Mouse (Mus musculus) cerebellum, adult 2 months (tissue): ENCODE measurements around the gene Abca8a. TPM values are rescaled to one million over a fixed set of nuclear protein-coding genes. Genes with fewer than 3 reads are reported as not detected.

Experiments
- DNase-seq, 2 experiments: peaks; one replicate each; pipeline ENCODE4 v3.0.0; 2021
- H3K27ac ChIP-seq: fragments of 200-500 bp; 2 replicates; pipeline ENCODE4 v1.5.1; 2012; ENCODE audit warnings: low read length, control low read depth, inconsistent platforms; ENCODE audit not compliant: insufficient read depth
- H3K27me3 ChIP-seq: fragments of 200-500 bp; 2 replicates; pipeline ENCODE4 v1.6.1; 2012; ENCODE audit warnings: inconsistent platforms, mild to moderate bottlenecking, low read length, moderate library complexity; ENCODE audit not compliant: control insufficient read depth, insufficient read depth
- H3K4me1 ChIP-seq: fragments of 200-500 bp; 2 replicates; pipeline ENCODE4 v1.6.1; 2011; ENCODE audit warnings: low read length; ENCODE audit not compliant: control insufficient read depth, insufficient read depth
- H3K4me3 ChIP-seq: fragments of 200-500 bp; replicated peaks from 2 replicates; pipeline ENCODE3; 2011; ENCODE audit warnings: mild to moderate bottlenecking, low read depth, low read length, control low read depth; ENCODE audit not compliant: insufficient read depth
- CTCF ChIP-seq: fragments of 200-500 bp; IDR thresholded peaks from 2 replicates; pipeline ENCODE4 v1.5.1; 2011; ENCODE audit warnings: low read depth, mild to moderate bottlenecking, control low read depth, low read length, moderate library complexity, borderline replicate concordance; ENCODE audit not compliant: insufficient read depth
- POLR2A ChIP-seq: fragments of 200-500 bp; IDR thresholded peaks from 2 replicates; pipeline ENCODE4 v1.6.1; 2011; ENCODE audit warnings: low read length, control low read depth, borderline replicate concordance; ENCODE audit not compliant: insufficient read depth
- WGBS: fragments of 180-500 bp; shearing (Covaris S2); methylation state at CpG from one replicate; pipeline ENCODE4 v1.1.7; 2018; 5-methylcytosine and 5-hydroxymethylcytosine counted together
- polyA plus RNA-seq: library from polyadenylated mRNA; depleted of rRNA; stranded (reverse); fragments of >200 nt; gene quantifications from 2 replicates; pipeline ENCODE4 v1.2.3, GENCODE M21; 2012; rRNA removed

Abca8a gene
- 5.3 and 6.0 TPM in 2 replicates for polyA plus RNA-seq

GRCm38 (mm10) chr11:110095858-110096257 is at the start of gene Abca8a:
Gene Abca8a, minus strand, starts transcription at chr11:110095978.
- no peak within 1 kb of the TSS for H3K4me3 ChIP-seq
- H3K4me1 ChIP-seq: no peaks in the 10 kb centered on the region; the same call in 1 of the 2 replicates
- WGBS: 43% methylated on average over 5 of the region's 5 CpGs
- no peak for DNase-seq
- no peak within 1 kb of the TSS for H3K27ac ChIP-seq
- TF ChIP-seq POLR2A (no peak), CTCF (no peak)
- H3K27me3 ChIP-seq: no peaks in the 10 kb centered on the region

- no peak overlapping the region for H3K27ac ChIP-seq
- no peaks in the 10 kb centered on the region for H3K27me3 ChIP-seq
- no peaks in the 10 kb centered on the region for H3K4me1 ChIP-seq
- WGBS: 15% methylated on average over 11 of the region's 11 CpGs
- peak; percentile 14 to 50 for DNase-seq
- TF ChIP-seq CTCF (no peak), POLR2A (no peak)
- H3K4me3 ChIP-seq: no peak overlapping the region
These were observed 49.6 kb upstream of the Abca8a start for GRCm38 (mm10) chr11:110145421-110145820.

- 95% methylated on average over 5 of the region's 5 CpGs for WGBS
- no peak for DNase-seq
- Histone ChIP-seq H3K27me3 (no peaks in the 10 kb centered on the region), H3K4me3 (no peak overlapping the region), H3K27ac (no peak overlapping the region), H3K4me1 (no peaks in the 10 kb centered on the region)
- TF ChIP-seq POLR2A: no peak
- no peak for TF ChIP-seq CTCF
These were observed 35.0 kb upstream of the Abca8a start for GRCm38 (mm10) chr11:110130760-110131159.

DNA sequence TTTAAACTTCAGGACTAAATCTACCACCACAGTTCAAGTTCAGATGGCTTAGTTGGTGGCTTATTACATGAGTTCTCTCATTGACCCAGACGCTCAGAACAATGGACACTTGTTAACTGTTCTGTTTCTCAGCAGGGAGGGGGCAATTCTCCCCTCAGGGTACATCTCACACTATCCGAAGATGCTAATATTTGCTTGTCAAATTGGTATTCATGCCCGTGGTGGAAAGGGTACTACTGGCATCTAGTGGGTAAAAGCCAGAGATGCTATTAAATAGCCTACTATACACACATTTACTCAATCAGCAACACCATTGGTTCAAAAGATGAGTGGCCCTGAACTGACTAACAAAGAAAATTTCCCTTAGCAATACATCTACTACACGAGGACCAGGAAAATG is 15.4 kb upstream of the Abca8a start:
- Histone ChIP-seq H3K27me3 (no peaks in the 10 kb centered on the region), H3K4me1 (no peaks in the 10 kb centered on the region), H3K4me3 (no peak overlapping the region), H3K27ac (no peak overlapping the region)
- DNase-seq: peak in 1 of 2 experiments; percentile 8
- WGBS: 28% methylated on average over 4 of the region's 4 CpGs
- TF ChIP-seq CTCF (peak; percentile 31; the same call in 1 of the 2 replicates), POLR2A (no peak)

DNA sequence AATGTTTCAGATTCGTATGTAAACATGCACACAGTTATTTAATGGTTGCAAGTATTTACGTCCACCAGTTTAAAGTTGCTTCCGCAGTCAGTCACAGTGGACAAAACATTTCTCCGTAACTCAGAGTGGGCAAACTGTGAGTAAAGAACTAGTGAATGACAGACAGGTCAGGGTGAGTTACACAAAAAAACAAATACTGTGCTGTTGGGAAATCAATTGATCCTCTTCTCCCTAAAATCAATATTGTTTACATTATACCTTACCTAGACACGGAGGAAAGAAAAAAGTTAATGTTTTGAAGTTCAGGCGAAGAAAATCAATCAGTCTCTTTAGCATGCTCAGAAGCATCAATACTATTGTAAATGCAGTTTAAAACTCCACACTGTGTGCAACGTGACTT is 5.7 kb upstream of the Abca8a start:
- TF ChIP-seq CTCF (no peak), POLR2A (no peak)
- WGBS: 89% methylated on average over 7 of the region's 7 CpGs
- Histone ChIP-seq H3K4me3 (no peak overlapping the region), H3K27me3 (no peaks in the 10 kb centered on the region), H3K4me1 (no peaks in the 10 kb centered on the region), H3K27ac (no peak overlapping the region)
- no peak for DNase-seq

- 38% methylated on average over 4 of the region's 4 CpGs for WGBS
These were observed 3.1 kb upstream of the Abca8a start for GRCm38 (mm10) chr11:110098901-110099300.

GRCm38 (mm10) chr11:110097465-110097864 is 1.7 kb upstream of the Abca8a start:
- no peak overlapping the region for H3K4me3 ChIP-seq
- H3K27ac ChIP-seq: no peak overlapping the region
- 81% methylated on average over 6 of the region's 6 CpGs for WGBS
- TF ChIP-seq POLR2A: no peak
- TF ChIP-seq CTCF: no peak
- H3K4me1 ChIP-seq: no peaks in the 10 kb centered on the region; the same call in 1 of the 2 replicates
- DNase-seq: no peak
- no peaks in the 10 kb centered on the region for H3K27me3 ChIP-seq

More at GRCm38 (mm10) chr11:110098901-110099300, 3.1 kb upstream of the Abca8a start:
- Histone ChIP-seq H3K27me3 (no peaks in the 10 kb centered on the region), H3K4me1 (no peaks in the 10 kb centered on the region; the same call in 1 of the 2 replicates), H3K4me3 (no peak overlapping the region), H3K27ac (no peak overlapping the region)
- TF ChIP-seq CTCF (no peak), POLR2A (no peak)
- DNase-seq: no peak

DNA sequence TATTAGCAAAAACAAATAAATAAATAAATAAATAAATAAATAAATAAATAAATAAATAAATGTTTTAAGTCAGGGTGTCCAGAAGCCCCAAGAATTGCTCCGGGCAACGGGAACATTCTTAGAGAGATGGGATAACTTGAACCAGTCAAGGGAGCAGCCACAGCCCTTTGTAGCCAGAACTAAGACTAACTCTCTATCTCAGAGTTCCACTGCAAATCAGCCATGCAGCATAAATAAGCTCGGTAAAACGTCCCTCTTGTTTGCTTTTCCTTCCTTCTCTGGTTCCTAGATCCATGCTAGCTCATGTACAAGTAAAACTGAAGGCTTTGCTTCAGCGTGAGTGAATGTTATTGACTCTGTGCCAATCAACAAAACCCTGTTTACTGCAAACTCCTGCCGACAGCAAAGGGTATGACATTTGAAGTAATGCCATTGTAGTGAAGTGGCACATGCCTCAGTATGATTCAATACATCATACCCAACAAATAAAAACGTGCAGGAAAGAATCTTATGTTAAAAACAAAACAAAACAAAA is 865 bp downstream of the Abca8a start:
- Histone ChIP-seq H3K4me1 (no peaks in the 10 kb centered on the region; the same call in 1 of the 2 replicates), H3K27ac (no peak overlapping the region), H3K27me3 (no peaks in the 10 kb centered on the region), H3K4me3 (no peak overlapping the region)
- no peak for DNase-seq
- WGBS: 27% methylated on average over 7 of the region's 7 CpGs
- TF ChIP-seq POLR2A: no peak
- TF ChIP-seq CTCF: no peak
